Mouse (Mus musculus) embryonic fibroblast, embryonic 13.5 days (primary cell): ENCODE measurements around the gene 2510009E07Rik.

Experiments
- CTCF ChIP-seq: IDR thresholded peaks from 2 replicates; pipeline ENCODE4 v1.5.1; 2011; ENCODE audit warnings: mild to moderate bottlenecking, control low read depth, low read length, moderate library complexity, borderline replicate concordance; ENCODE audit not compliant: insufficient read depth
- POLR2A ChIP-seq: IDR thresholded peaks from 2 replicates; pipeline ENCODE4 v1.6.1; 2011; ENCODE audit warnings: low read depth, mild to moderate bottlenecking, control low read depth, low read length, moderate library complexity

DNA sequence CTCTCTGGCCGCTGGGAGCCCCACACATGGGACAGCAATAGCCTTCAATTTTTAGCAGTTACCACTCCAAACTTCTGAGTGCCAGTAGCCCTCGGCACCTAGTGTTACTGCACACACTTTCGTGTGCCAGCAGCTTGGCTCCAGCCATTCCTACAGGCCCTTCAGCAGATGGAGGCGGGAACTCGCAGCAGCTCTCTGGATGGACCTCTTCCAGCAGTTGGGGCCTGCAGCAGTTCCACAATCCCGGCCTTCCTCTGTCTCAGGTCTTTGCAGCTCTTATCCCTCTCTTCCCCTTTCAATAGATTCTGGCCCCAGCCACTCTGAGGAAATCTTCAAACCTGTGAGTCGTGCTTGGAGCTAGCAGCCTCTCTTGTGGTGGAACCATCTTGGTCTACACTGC is 17.7 kb downstream of the 2510009E07Rik start:
- no peak for TF ChIP-seq CTCF
- TF ChIP-seq POLR2A, result no peak
